Mouse (Mus musculus): ENCODE measurements around the gene Msl1.

DNA sequence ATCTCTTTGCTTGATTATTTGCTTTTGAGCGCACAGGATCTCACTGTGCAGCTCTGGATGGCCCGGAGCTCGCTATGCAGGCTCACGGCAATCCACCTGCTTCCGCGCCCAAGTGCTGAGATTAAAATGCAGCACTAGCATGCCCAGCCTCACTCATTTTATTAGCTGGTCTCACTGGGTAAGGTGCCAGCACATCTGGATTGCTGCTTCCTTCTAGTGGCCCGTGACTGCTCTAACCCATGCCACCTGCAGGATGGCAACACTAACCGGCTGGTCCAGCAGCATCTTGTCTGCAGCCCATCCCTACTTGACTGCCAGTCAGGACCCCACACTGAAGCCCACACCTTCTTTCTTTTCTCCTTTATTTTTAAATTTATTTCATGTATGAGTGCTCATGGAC, 58.8 kb downstream of the Msl1 start:
- no peak for TF ChIP-seq CTCF (IDR thresholded peaks at IDR 0.05; ENCODE audit: borderline replicate concordance, insufficient read depth, low read depth, low read length)
- no peak for TF ChIP-seq POLR2A (IDR thresholded peaks at IDR 0.05; ENCODE audit: borderline replicate concordance, insufficient read depth, low read length)
